Mouse (Mus musculus): ENCODE data around the gene Odf3b. TPM values are rescaled to one million over a fixed set of nuclear protein-coding genes. Genes with fewer than 3 reads are reported as not detected.
A peak's percentile ranks its signal among the peaks of the same experiment; 100 is the strongest.

The Odf3b gene
- polyA plus RNA-seq, 1 experiment from 2014 or later: 0.80 TPM

DNA sequence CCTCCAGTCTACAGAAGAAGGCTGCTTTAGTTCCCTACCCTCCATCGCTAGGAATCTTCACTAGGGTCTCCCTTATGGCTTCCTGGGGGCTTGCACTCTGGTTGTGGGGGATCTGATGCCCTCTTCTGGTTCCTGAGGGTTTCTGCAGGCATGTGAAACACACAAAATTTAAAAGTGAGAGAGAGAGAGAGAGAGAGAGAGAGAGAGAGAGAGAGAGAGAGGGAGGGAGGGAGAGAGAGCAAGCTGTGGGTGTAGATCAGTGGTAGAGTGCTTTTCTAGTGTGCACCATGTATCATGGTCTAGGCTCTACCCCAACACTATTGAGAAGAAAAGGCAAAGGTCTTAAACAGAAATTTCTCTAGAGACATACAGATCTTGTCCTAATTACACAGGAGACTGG is 37.4 kb downstream of the Odf3b start:
- H3K4me2 ChIP-seq (replicated peaks; ENCODE audit: low read depth): no peak overlapping the region
- H3K9me3 ChIP-seq (ENCODE audit: control insufficient read depth, low read length): no peaks in the 10 kb centered on the region
- ATAC-seq (ENCODE audit: low FRiP score, low TSS enrichment) (no peak), DNase-seq (ENCODE audit: low spot score) (no peak)
- 48% methylated on average over 1 of the region's 1 CpGs for WGBS
- H3K27ac ChIP-seq (replicated peaks): no peak overlapping the region
- no peak overlapping the region for H3K4me3 ChIP-seq (ENCODE audit: low read depth, low read length)
- no peaks in the 10 kb centered on the region for H3K36me3 ChIP-seq (ENCODE audit: control insufficient read depth, insufficient read depth, low read length)
- no peaks in the 10 kb centered on the region for H3K27me3 ChIP-seq (ENCODE audit: control insufficient read depth, insufficient read depth, low read length)
- no peaks in the 10 kb centered on the region for H3K4me1 ChIP-seq (replicated peaks; ENCODE audit: control insufficient read depth, insufficient read depth)
- no peak for TF ChIP-seq EP300 (optimal IDR thresholded peaks at IDR 0.05)
- TF ChIP-seq CTCF (IDR thresholded peaks at IDR 0.05; ENCODE audit: low read depth): peak; percentile 25; the same call in 1 of the 2 replicates
- no peak overlapping the region for H3K9ac ChIP-seq (ENCODE audit: low read length)

DNA sequence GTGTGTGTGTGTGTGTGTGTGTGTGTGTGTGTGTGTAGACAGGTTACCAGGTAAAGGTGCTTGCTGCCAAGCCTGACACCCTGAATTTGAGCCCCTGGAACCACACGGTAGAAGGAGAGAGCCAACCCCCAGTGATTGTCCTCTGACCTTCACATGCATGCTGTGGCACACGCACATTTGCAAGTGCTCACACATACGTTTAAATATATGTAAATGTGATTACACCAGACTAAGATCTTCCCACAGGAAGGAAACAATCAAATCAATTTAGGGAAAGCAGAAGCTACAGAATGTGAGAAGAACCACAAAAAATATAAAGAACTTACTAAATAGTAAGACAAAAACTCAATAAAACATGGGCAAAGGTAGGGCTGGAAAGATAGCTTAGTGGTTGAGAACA is 38.9 kb downstream of the Odf3b start:
- TF ChIP-seq EP300 (optimal IDR thresholded peaks at IDR 0.05) (no peak), CTCF (IDR thresholded peaks at IDR 0.05; ENCODE audit: low read depth) (no peak)
- WGBS: 69% methylated on average over 3 of the region's 3 CpGs
- Histone ChIP-seq H3K9me3 (ENCODE audit: control insufficient read depth, low read length) (no peaks in the 10 kb centered on the region), H3K27me3 (ENCODE audit: control insufficient read depth, insufficient read depth, low read length) (no peaks in the 10 kb centered on the region), H3K4me3 (ENCODE audit: low read depth, low read length) (no peak overlapping the region), H3K4me2 (replicated peaks; ENCODE audit: low read depth) (no peak overlapping the region), H3K27ac (replicated peaks) (no peak overlapping the region), H3K9ac (ENCODE audit: low read length) (no peak overlapping the region), H3K4me1 (replicated peaks; ENCODE audit: control insufficient read depth, insufficient read depth) (no peaks in the 10 kb centered on the region), H3K36me3 (ENCODE audit: control insufficient read depth, insufficient read depth, low read length) (no peaks in the 10 kb centered on the region)
- DNase-seq (ENCODE audit: low spot score): no peak
- no peak for ATAC-seq (ENCODE audit: low FRiP score, low TSS enrichment)

DNA sequence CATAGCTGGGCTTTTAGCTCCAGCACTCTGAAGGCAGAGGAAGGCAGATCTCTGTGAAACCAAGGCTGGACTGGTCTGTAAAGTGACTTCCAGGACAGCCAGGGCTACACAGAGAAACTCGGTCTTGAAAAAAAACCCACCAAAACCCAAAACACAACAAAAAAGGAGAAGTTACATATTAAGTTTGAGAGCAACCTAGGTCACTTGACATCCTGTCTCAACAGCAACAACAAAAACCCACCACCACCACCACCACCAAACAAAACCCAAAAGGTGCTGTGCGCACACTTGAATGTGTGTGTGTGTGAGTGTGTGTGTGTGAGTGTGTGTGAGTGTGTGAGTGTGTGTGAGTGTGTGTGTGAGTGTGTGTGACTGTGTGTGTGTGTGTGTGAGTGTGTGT is 39.4 kb downstream of the Odf3b start:
- no peak overlapping the region for H3K9ac ChIP-seq (ENCODE audit: low read length)
- H3K4me1 ChIP-seq (replicated peaks; ENCODE audit: control insufficient read depth, insufficient read depth): no peaks in the 10 kb centered on the region
- DNase-seq (ENCODE audit: low spot score) (no peak), ATAC-seq (ENCODE audit: low FRiP score, low TSS enrichment) (no peak)
- no peaks in the 10 kb centered on the region for H3K27me3 ChIP-seq (ENCODE audit: control insufficient read depth, insufficient read depth, low read length)
- no peak overlapping the region for H3K4me2 ChIP-seq (replicated peaks; ENCODE audit: low read depth)
- H3K4me3 ChIP-seq (ENCODE audit: low read depth, low read length): no peak overlapping the region
- TF ChIP-seq CTCF (IDR thresholded peaks at IDR 0.05; ENCODE audit: low read depth) (no peak), EP300 (optimal IDR thresholded peaks at IDR 0.05) (no peak)
- H3K27ac ChIP-seq (replicated peaks): no peak overlapping the region
- 81% methylated on average over 2 of the region's 2 CpGs for WGBS
- no peaks in the 10 kb centered on the region for H3K9me3 ChIP-seq (ENCODE audit: control insufficient read depth, low read length)
- no peaks in the 10 kb centered on the region for H3K36me3 ChIP-seq (ENCODE audit: control insufficient read depth, insufficient read depth, low read length)

DNA sequence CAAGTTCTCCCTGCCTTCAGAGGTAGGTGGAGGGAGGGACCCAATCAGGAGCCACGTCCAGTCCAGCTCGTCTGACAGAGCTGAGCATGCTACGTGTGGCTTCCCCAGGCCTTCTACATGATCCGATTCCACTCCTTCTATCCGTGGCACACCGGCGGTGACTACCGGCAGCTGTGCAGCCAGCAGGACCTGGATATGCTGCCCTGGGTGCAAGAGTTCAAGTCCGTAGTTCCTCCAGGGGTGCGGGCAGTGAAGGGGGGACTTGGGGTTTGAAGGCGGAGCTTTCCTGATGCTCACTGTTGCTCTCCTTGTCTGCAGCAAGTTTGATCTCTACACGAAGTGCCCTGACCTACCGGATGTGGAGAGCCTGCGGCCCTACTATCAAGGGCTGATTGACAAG is 42.7 kb downstream of the Odf3b start:
- Histone ChIP-seq H3K4me1 (replicated peaks; ENCODE audit: control insufficient read depth, insufficient read depth) (no peaks in the 10 kb centered on the region), H3K27me3 (ENCODE audit: control insufficient read depth, insufficient read depth, low read length) (no peaks in the 10 kb centered on the region), H3K9ac (ENCODE audit: low read length) (no peak overlapping the region), H3K4me2 (replicated peaks; ENCODE audit: low read depth) (no peak overlapping the region), H3K4me3 (ENCODE audit: low read depth, low read length) (no peak overlapping the region), H3K36me3 (ENCODE audit: control insufficient read depth, insufficient read depth, low read length) (no peaks in the 10 kb centered on the region), H3K9me3 (ENCODE audit: control insufficient read depth, low read length) (no peaks in the 10 kb centered on the region), H3K27ac (replicated peaks) (no peak overlapping the region)
- no peak for ATAC-seq (ENCODE audit: low FRiP score, low TSS enrichment)
- 85% methylated on average over 14 of the region's 14 CpGs for WGBS
- no peak for DNase-seq (ENCODE audit: low spot score)
- no peak for TF ChIP-seq EP300 (optimal IDR thresholded peaks at IDR 0.05)
- TF ChIP-seq CTCF (IDR thresholded peaks at IDR 0.05; ENCODE audit: low read depth): no peak

DNA sequence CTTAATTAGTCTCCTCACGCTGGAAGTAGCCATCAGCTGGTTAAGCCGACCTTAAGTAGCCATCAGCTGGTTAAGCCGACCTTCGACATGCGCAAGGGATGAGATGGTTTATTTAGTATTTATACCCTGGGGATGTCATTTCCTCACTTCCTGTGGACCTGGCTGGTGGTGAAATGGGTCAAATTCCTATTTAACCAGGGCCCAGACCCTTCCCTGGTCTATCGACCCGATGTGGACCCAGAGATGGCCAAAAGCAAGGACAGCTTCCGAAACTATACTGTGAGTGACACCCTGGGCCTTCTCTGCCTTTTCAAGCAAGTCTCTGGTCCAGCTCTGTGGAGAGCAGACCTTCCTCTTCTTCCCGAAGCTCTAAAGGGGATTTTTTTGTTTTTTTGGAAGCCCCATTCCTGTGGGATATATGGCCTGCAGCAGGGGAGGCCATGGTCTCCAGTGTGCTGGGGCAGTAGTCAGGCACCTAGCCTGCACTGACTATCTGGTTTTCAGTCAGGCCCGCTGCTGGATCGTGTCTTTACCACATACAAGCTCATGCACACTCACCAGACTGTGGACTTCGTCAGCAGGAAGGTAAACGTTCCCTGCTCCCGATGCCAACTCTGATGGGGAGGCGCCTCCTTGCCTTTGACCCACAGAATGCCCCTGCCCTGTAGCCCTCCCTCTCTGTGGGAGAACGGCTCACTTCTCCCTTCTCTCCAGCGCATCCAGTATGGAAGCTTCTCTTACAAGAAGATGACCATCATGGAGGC is 44.1 kb downstream of the Odf3b start:
- no peak for DNase-seq (ENCODE audit: low spot score)
- no peak for ATAC-seq (ENCODE audit: low FRiP score, low TSS enrichment)
- no peaks in the 10 kb centered on the region for H3K36me3 ChIP-seq (ENCODE audit: control insufficient read depth, insufficient read depth, low read length)
- TF ChIP-seq CTCF (IDR thresholded peaks at IDR 0.05; ENCODE audit: low read depth): no peak
- TF ChIP-seq EP300 (optimal IDR thresholded peaks at IDR 0.05): no peak
- H3K4me3 ChIP-seq (ENCODE audit: low read depth, low read length): no peak overlapping the region
- no peak overlapping the region for H3K27ac ChIP-seq (replicated peaks)
- WGBS: 77% methylated on average over 17 of the region's 17 CpGs
- H3K9me3 ChIP-seq (ENCODE audit: control insufficient read depth, low read length): no peaks in the 10 kb centered on the region
- no peak overlapping the region for H3K9ac ChIP-seq (ENCODE audit: low read length)
- H3K27me3 ChIP-seq (ENCODE audit: control insufficient read depth, insufficient read depth, low read length): no peaks in the 10 kb centered on the region
- no peak overlapping the region for H3K4me2 ChIP-seq (replicated peaks; ENCODE audit: low read depth)
- no peaks in the 10 kb centered on the region for H3K4me1 ChIP-seq (replicated peaks; ENCODE audit: control insufficient read depth, insufficient read depth)

DNA sequence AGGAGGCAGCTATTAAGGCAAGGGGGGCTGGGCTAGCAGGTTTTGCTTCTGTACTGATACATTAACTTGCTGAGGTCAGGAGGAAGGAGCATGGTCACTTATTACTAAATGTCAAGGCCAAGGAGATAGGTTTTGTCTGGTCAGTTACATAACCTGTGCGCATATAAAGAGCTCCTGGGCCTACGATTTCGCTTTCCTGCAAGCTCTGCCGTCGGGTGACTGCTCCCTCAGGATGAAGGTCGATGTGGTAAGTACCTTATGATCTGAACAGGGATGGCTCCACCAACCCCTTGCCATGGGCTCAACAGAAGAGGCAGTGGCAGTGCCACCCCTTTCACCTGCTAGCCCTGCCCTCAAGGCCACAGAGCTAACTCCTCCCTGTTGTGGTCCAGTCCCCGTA is 44.8 kb downstream of the Odf3b start, which contains the start of gene Miox:
Gene Miox (plus strand): TSS at position 128 of the 400 bp plus-strand sequence.
- Histone ChIP-seq H3K9ac (ENCODE audit: low read length) (no peak within 1 kb of the TSS), H3K4me3 (ENCODE audit: low read depth, low read length) (no peak within 1 kb of the TSS), H3K4me2 (replicated peaks; ENCODE audit: low read depth) (no peak within 1 kb of the TSS), H3K9me3 (ENCODE audit: control insufficient read depth, low read length) (no peaks in the 10 kb centered on the region), H3K36me3 (ENCODE audit: control insufficient read depth, insufficient read depth, low read length) (no peaks in the 10 kb centered on the region), H3K27me3 (ENCODE audit: control insufficient read depth, insufficient read depth, low read length) (no peaks in the 10 kb centered on the region), H3K4me1 (replicated peaks; ENCODE audit: control insufficient read depth, insufficient read depth) (no peaks in the 10 kb centered on the region), H3K27ac (replicated peaks) (no peak within 1 kb of the TSS)
- ATAC-seq (ENCODE audit: low FRiP score, low TSS enrichment) (no peak), DNase-seq (ENCODE audit: low spot score) (no peak)
- 82% methylated on average over 7 of the region's 7 CpGs for WGBS
- TF ChIP-seq EP300 (optimal IDR thresholded peaks at IDR 0.05): no peak
- no peak for TF ChIP-seq CTCF (IDR thresholded peaks at IDR 0.05; ENCODE audit: low read depth)

Other genes with a start within 250 kb of the Odf3b start
- gene Mapk12, start 238.6 kb downstream of the Odf3b start, polyA plus RNA-seq (2015; fragmentation: Nextera tagmentation; extraction: Ambion mirVana): 3.1 and 3.2 TPM in 2 replicates
- gene Mapk11, start 229.7 kb downstream of the Odf3b start, polyA plus RNA-seq (2015; fragmentation: Nextera tagmentation; extraction: Ambion mirVana): 1.8 and 2.1 TPM in 2 replicates
- gene Plxnb2, start 198.5 kb downstream of the Odf3b start, polyA plus RNA-seq (2015; fragmentation: Nextera tagmentation; extraction: Ambion mirVana): 75.2 and 85.9 TPM in 2 replicates
- gene Dennd6b, start 182.8 kb downstream of the Odf3b start, polyA plus RNA-seq (2015; fragmentation: Nextera tagmentation; extraction: Ambion mirVana): 4.1 and 5.3 TPM in 2 replicates
- gene Ppp6r2, start 167.7 kb downstream of the Odf3b start, polyA plus RNA-seq (2015; fragmentation: Nextera tagmentation; extraction: Ambion mirVana): 16.2 and 17.2 TPM in 2 replicates
- gene Sbf1, start 64.0 kb downstream of the Odf3b start, polyA plus RNA-seq (2015; fragmentation: Nextera tagmentation; extraction: Ambion mirVana): 27.6 and 31.9 TPM in 2 replicates
- 0.44 and 0.47 TPM in 2 replicates for gene Adm2, start 56.6 kb downstream of the Odf3b start, polyA plus RNA-seq (2015; fragmentation: Nextera tagmentation; extraction: Ambion mirVana)
- 0.17 TPM in 1 of 2 replicates, not detected in the other for gene Miox, start 44.9 kb downstream of the Odf3b start, polyA plus RNA-seq (2015; fragmentation: Nextera tagmentation; extraction: Ambion mirVana)
- 24.3 and 24.4 TPM in 2 replicates for gene Lmf2, start 23.6 kb downstream of the Odf3b start, polyA plus RNA-seq (2015; fragmentation: Nextera tagmentation; extraction: Ambion mirVana)
- gene Ncaph2, start 23.6 kb downstream of the Odf3b start, polyA plus RNA-seq (2015; fragmentation: Nextera tagmentation; extraction: Ambion mirVana): 69.4 and 72.8 TPM in 2 replicates
- 6.3 and 7.4 TPM in 2 replicates for gene Sco2, start 5.4 kb downstream of the Odf3b start, polyA plus RNA-seq (2015; fragmentation: Nextera tagmentation; extraction: Ambion mirVana)
- 1.4 and 1.6 TPM in 2 replicates for gene Tymp, start 2.2 kb downstream of the Odf3b start, polyA plus RNA-seq (2015; fragmentation: Nextera tagmentation; extraction: Ambion mirVana)
- gene Klhdc7b, start 5.6 kb upstream of the Odf3b start, polyA plus RNA-seq (2015; fragmentation: Nextera tagmentation; extraction: Ambion mirVana): 0.02 TPM in 1 of 2 replicates, not detected in the other
- gene Syce3, start 31.2 kb upstream of the Odf3b start, polyA plus RNA-seq (2015; fragmentation: Nextera tagmentation; extraction: Ambion mirVana): 0.25 TPM in 1 of 2 replicates, not detected in the other
- 0.51 and 0.63 TPM in 2 replicates for gene Cpt1b, start 46.6 kb upstream of the Odf3b start, polyA plus RNA-seq (2015; fragmentation: Nextera tagmentation; extraction: Ambion mirVana)
- 1.3 and 1.6 TPM in 2 replicates for gene C730034F03Rik, start 50.3 kb upstream of the Odf3b start, polyA plus RNA-seq (2015; fragmentation: Nextera tagmentation; extraction: Ambion mirVana)
- not detected in 2 replicates for gene Gm44502, start 50.4 kb upstream of the Odf3b start, polyA plus RNA-seq (2015; fragmentation: Nextera tagmentation; extraction: Ambion mirVana)
- 46.8 and 47.9 TPM in 2 replicates for gene Chkb, start 50.6 kb upstream of the Odf3b start, polyA plus RNA-seq (2015; fragmentation: Nextera tagmentation; extraction: Ambion mirVana)
- 1.6 and 1.9 TPM in 2 replicates for gene Mapk8ip2, start 74.6 kb upstream of the Odf3b start, polyA plus RNA-seq (2015; fragmentation: Nextera tagmentation; extraction: Ambion mirVana)
- 10.3 and 11.1 TPM in 2 replicates for gene Arsa, start 98.1 kb upstream of the Odf3b start, polyA plus RNA-seq (2015; fragmentation: Nextera tagmentation; extraction: Ambion mirVana)
- gene Shank3, start 120.3 kb upstream of the Odf3b start, polyA plus RNA-seq (2015; fragmentation: Nextera tagmentation; extraction: Ambion mirVana): 0.35 and 0.40 TPM in 2 replicates
- gene Acr, start 189.0 kb upstream of the Odf3b start, polyA plus RNA-seq (2015; fragmentation: Nextera tagmentation; extraction: Ambion mirVana): 0.08 TPM in 1 of 2 replicates, not detected in the other
- 13.4 and 14.2 TPM in 2 replicates for gene Rabl2, start 212.6 kb upstream of the Odf3b start, polyA plus RNA-seq (2015; fragmentation: Nextera tagmentation; extraction: Ambion mirVana)